Mouse (Mus musculus): Measurements from ENCODE around the gene Galnt7. TPM values are rescaled to one million over a fixed set of nuclear protein-coding genes. Genes with fewer than 3 reads are reported as not detected.

Gene Galnt7
- 1 to 10 TPM; 3.5 to 4.9 TPM for total RNA-seq (2021)
- long read RNA-seq, experiment 1, partial matches to known transcripts: 0 of 1 reads
- long read RNA-seq, experiment 1, other reads (novel, unspliced or antisense): 0 of 1 reads
- long read RNA-seq, experiment 2, full-length matches to known transcripts: 4 of 5 reads
- long read RNA-seq, experiment 2, partial matches to known transcripts: 0 of 5 reads
- long read RNA-seq, experiment 2, other reads (novel, unspliced or antisense): 1 of 5 reads

- intact Hi-C loops (cut with DNase I; ENCODE audit: low total_unique reads): loop anchor here (10.0 kb wide), 1 partner anchor 78 kb away; no protein-coding TSS in a partner anchor
Observed at GRCm38 (mm10) chr8:57652456-57653055, at the start of gene Galnt7. Galnt7 (minus strand) TSS chr8:57653032.

GRCm38 (mm10) chr8:57688633-57689032 is 35.8 kb upstream of the Galnt7 start:
- DNase-seq: no peak
- intact Hi-C loops (cut with DNase I; ENCODE audit: low total_unique reads): no loop called here

More at GRCm38 (mm10) chr8:57652456-57653055, at the start of gene Galnt7:
- DNase-seq: peak; percentile 67

GRCm38 (mm10) chr8:57685803-57686202 is 33.0 kb upstream of the Galnt7 start:
- intact Hi-C loops (cut with DNase I; ENCODE audit: low total_unique reads): no loop called here

GRCm38 (mm10) chr8:57680044-57680443 is 27.2 kb upstream of the Galnt7 start:
- no peak for DNase-seq
- intact Hi-C loops (cut with DNase I; ENCODE audit: low total_unique reads): no loop called here

More at GRCm38 (mm10) chr8:57685803-57686202, 33.0 kb upstream of the Galnt7 start:
- DNase-seq: no peak

GRCm38 (mm10) chr8:57664121-57664520 is 11.3 kb upstream of the Galnt7 start:
- no peak for DNase-seq
- intact Hi-C loops (cut with DNase I; ENCODE audit: low total_unique reads): no loop called here

GRCm38 (mm10) chr8:57660019-57660418 is 7.2 kb upstream of the Galnt7 start:
- no peak for DNase-seq
- intact Hi-C loops (cut with DNase I; ENCODE audit: low total_unique reads): no loop called here

- DNase-seq: no peak
- intact Hi-C loops (cut with DNase I; ENCODE audit: low total_unique reads): loop anchor here (10.0 kb wide), 1 partner anchor 82 kb away; no protein-coding TSS in a partner anchor
Observed at GRCm38 (mm10) chr8:57656446-57656845, 3.6 kb upstream of the Galnt7 start.

GRCm38 (mm10) chr8:57654146-57654545 is 1.3 kb upstream of the Galnt7 start:
- intact Hi-C loops (cut with DNase I; ENCODE audit: low total_unique reads): loop anchor here (10.0 kb wide), 1 partner anchor 79 kb away; no protein-coding TSS in a partner anchor
- no peak for DNase-seq

GRCm38 (mm10) chr8:57653768-57654125 is 915 bp upstream of the Galnt7 start:
- intact Hi-C loops (cut with DNase I; ENCODE audit: low total_unique reads): loop anchor here (10.0 kb wide), 1 partner anchor 79 kb away; no protein-coding TSS in a partner anchor

GRCm38 (mm10) chr8:57653056-57653767 is 380 bp upstream of the Galnt7 start:
- DNase-seq: peak; percentile 32
- intact Hi-C loops (cut with DNase I; ENCODE audit: low total_unique reads): loop anchor here (10.0 kb wide), 1 partner anchor 78 kb away; no protein-coding TSS in a partner anchor

More at GRCm38 (mm10) chr8:57653768-57654125, 915 bp upstream of the Galnt7 start:
- DNase-seq: no peak

- intact Hi-C loops (cut with DNase I; ENCODE audit: low total_unique reads): loop anchor here (10.0 kb wide), 1 partner anchor 77 kb away; no protein-coding TSS in a partner anchor
- DNase-seq: peak; percentile 83
Observed at GRCm38 (mm10) chr8:57651689-57652455, 960 bp downstream of the Galnt7 start.

GRCm38 (mm10) chr8:57651357-57651688 is 1.5 kb downstream of the Galnt7 start:
- no peak for DNase-seq
- intact Hi-C loops (cut with DNase I; ENCODE audit: low total_unique reads): loop anchor here (10.0 kb wide), 1 partner anchor 77 kb away; no protein-coding TSS in a partner anchor

GRCm38 (mm10) chr8:57650216-57650615 is 2.6 kb downstream of the Galnt7 start:
- intact Hi-C loops (cut with DNase I; ENCODE audit: low total_unique reads): loop anchor here (10.0 kb wide), 1 partner anchor 75 kb away; no protein-coding TSS in a partner anchor
- DNase-seq: no peak

- intact Hi-C loops (cut with DNase I; ENCODE audit: low total_unique reads): no loop called here
- no peak for DNase-seq
Observed at GRCm38 (mm10) chr8:57647566-57647965, 5.3 kb downstream of the Galnt7 start.

GRCm38 (mm10) chr8:57644281-57644680 is 8.6 kb downstream of the Galnt7 start:
- intact Hi-C loops (cut with DNase I; ENCODE audit: low total_unique reads): no loop called here
- DNase-seq: no peak

- intact Hi-C loops (cut with DNase I; ENCODE audit: low total_unique reads): no loop called here
- DNase-seq: no peak
Observed at GRCm38 (mm10) chr8:57642722-57643121, 10.1 kb downstream of the Galnt7 start.

GRCm38 (mm10) chr8:57638925-57639324 is 13.9 kb downstream of the Galnt7 start:
- DNase-seq: no peak
- intact Hi-C loops (cut with DNase I; ENCODE audit: low total_unique reads): no loop called here

- DNase-seq: no peak
- intact Hi-C loops (cut with DNase I; ENCODE audit: low total_unique reads): no loop called here
Observed at GRCm38 (mm10) chr8:57637599-57638280, 15.1 kb downstream of the Galnt7 start.

GRCm38 (mm10) chr8:57636698-57637097 is 16.1 kb downstream of the Galnt7 start:
- no peak for DNase-seq
- intact Hi-C loops (cut with DNase I; ENCODE audit: low total_unique reads): no loop called here

Data from gastrocnemius, postnatal 14 days (tissue).